8 mouse cellular contexts compared by ENCODE assay signal in genomic region chr11:8690633-8691032, GRCm38 (mm10).
"Had no signal": no experiment of that assay in that cellular context is flagged by ENCODE, and none has a peak within 500 bp of the region (broad histone marks: within the 10 kb centered on the region; RNA-seq: fewer than 3 reads in every experiment).

No protein-coding gene starts in this region.

- H3K9me3 ChIP-seq: kidney, embryonic 15.5 days; limb, embryonic 13.5 days; neural tube, embryonic 15.5 days had no signal

- H3K4me3 ChIP-seq: kidney, embryonic 15.5 days; limb, embryonic 13.5 days; neural tube, embryonic 15.5 days had no signal

- H3K36me3 ChIP-seq: kidney, embryonic 15.5 days; limb, embryonic 13.5 days; neural tube, embryonic 15.5 days had no signal

- H3K27me3 ChIP-seq: kidney, embryonic 15.5 days; limb, embryonic 13.5 days; neural tube, embryonic 15.5 days had no signal

- H3K27ac ChIP-seq: kidney, embryonic 15.5 days; limb, embryonic 13.5 days; liver, embryonic 14.5 days; neural tube, embryonic 15.5 days had no signal

- DNase-seq: kidney, adult 2 months; kidney, postnatal 25 days; lung, adult 18-20 months; right cerebral cortex, postnatal 14 days had no signal
